Mouse (Mus musculus) megakaryocyte, embryonic 14.5 days (primary cell): ENCODE data around the gene 4931428L18Rik. TPM values are rescaled to one million over a fixed set of nuclear protein-coding genes. Genes with fewer than 3 reads are reported as not detected.

Source experiments
- H3K27me3 ChIP-seq: replicated peaks from 2 replicates; pipeline ENCODE3; 2012; ENCODE audit warnings: inconsistent platforms
- H3K36me3 ChIP-seq: replicated peaks from 2 replicates; pipeline ENCODE3; 2012; ENCODE audit warnings: low read length, inconsistent platforms, mixed read lengths
- H3K4me1 ChIP-seq: 2 replicates; pipeline ENCODE4 v1.6.1; 2012; ENCODE audit warnings: inconsistent platforms
- H3K4me3 ChIP-seq: replicated peaks from 2 replicates; pipeline ENCODE3; 2012; ENCODE audit warnings: moderate library complexity, mild to moderate bottlenecking, inconsistent platforms
- H3K9me3 ChIP-seq: 2 replicates; pipeline ENCODE4 v1.6.1; 2012; ENCODE audit warnings: inconsistent platforms
- FLI1 ChIP-seq: IDR thresholded peaks from 2 replicates; pipeline ENCODE4 v1.6.1; 2012; ENCODE audit warnings: low read length, inconsistent platforms, mixed read lengths
- GATA1 ChIP-seq: IDR thresholded peaks from 3 replicates; pipeline ENCODE4 v1.6.1; 2012; ENCODE audit warnings: mixed read lengths, low read length, inconsistent platforms, borderline replicate concordance
- polyA plus RNA-seq: library from polyadenylated mRNA; stranded (reverse); fragments of >175 nt; gene quantifications from 2 replicates; pipeline ENCODE4 v1.2.3, GENCODE M21; 2012; ENCODE audit warnings: low replicate concordance; ENCODE audit not compliant: insufficient read depth

4931428L18Rik gene
- polyA plus RNA-seq, 1 experiment, result not detected

DNA sequence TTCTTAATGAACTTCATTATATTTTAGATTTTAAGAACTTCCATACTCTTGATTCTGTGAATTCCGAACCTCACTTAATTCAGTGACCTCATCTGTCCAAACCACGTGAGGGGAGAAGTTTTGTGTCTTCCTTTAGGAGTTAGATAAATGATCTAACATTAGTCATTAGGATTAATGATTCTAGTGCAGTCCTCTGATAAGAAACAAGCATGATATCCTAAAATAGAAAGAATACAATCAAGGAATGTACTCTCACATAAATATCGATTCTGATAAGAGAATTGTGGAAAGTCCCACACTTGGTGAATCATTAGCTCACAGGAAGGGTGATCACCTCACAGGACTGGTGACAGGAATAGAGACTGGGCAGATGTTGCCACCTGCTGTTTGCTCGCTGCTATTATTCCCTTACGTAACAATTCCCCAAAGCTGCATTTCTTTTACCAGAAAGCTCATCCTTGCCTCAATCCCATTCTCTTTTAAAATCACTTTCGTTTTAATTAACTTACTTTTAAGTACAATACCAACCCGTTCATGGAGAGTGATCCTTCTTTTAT is 68.6 kb downstream of the 4931428L18Rik start:
- H3K36me3 ChIP-seq, result no peaks in the 10 kb centered on the region
- H3K4me3 ChIP-seq, result no peak overlapping the region
- TF ChIP-seq GATA1 (no peak), FLI1 (no peak)
- H3K9me3 ChIP-seq, result no peaks in the 10 kb centered on the region
- H3K27me3 ChIP-seq, result no peaks in the 10 kb centered on the region
- H3K4me1 ChIP-seq, result no peaks in the 10 kb centered on the region

DNA sequence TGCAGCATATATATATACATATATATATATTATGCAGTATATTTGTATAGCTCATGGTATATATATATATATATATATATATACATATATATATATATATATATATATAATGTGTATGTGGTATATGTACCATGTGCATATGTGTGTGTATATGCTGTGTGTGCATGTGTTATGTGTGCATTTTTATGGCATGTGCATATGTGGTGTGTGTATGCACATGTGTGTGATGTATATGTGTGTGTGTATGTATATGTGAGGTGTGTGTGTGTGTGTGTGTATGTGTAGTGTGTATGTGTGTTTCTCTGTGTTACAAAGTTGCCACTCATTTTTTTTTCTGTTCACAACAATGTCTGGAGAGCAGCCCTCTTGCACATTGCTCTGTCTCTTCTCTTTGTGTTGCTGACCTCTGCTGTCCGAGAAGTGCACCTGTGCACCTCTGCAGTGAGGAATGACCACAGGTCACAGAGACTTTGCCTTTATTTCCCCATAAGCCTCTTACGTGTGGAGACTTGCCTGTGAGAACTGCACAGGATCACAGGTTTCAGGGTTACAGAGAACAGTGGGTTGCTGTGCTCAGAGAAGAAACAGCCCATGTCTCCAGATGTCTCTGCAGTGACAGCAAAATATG is 69.6 kb downstream of the 4931428L18Rik start:
- Histone ChIP-seq H3K9me3 (no peaks in the 10 kb centered on the region), H3K27me3 (no peaks in the 10 kb centered on the region), H3K4me3 (no peak overlapping the region), H3K36me3 (no peaks in the 10 kb centered on the region), H3K4me1 (no peaks in the 10 kb centered on the region)
- no peak for TF ChIP-seq FLI1
- TF ChIP-seq GATA1, result no peak

GRCm38 (mm10) chr1:31150546-31150945 is 71.9 kb downstream of the 4931428L18Rik start:
- no peak overlapping the region for H3K4me3 ChIP-seq
- no peaks in the 10 kb centered on the region for H3K36me3 ChIP-seq
- no peaks in the 10 kb centered on the region for H3K9me3 ChIP-seq
- H3K27me3 ChIP-seq, result no peaks in the 10 kb centered on the region
- TF ChIP-seq FLI1 (no peak), GATA1 (no peak)
- no peaks in the 10 kb centered on the region for H3K4me1 ChIP-seq

GRCm38 (mm10) chr1:31149671-31150070 is 72.8 kb downstream of the 4931428L18Rik start:
- H3K36me3 ChIP-seq, result no peaks in the 10 kb centered on the region
- no peaks in the 10 kb centered on the region for H3K4me1 ChIP-seq
- TF ChIP-seq FLI1, result no peak
- no peak overlapping the region for H3K4me3 ChIP-seq
- H3K27me3 ChIP-seq, result no peaks in the 10 kb centered on the region
- no peaks in the 10 kb centered on the region for H3K9me3 ChIP-seq

DNA sequence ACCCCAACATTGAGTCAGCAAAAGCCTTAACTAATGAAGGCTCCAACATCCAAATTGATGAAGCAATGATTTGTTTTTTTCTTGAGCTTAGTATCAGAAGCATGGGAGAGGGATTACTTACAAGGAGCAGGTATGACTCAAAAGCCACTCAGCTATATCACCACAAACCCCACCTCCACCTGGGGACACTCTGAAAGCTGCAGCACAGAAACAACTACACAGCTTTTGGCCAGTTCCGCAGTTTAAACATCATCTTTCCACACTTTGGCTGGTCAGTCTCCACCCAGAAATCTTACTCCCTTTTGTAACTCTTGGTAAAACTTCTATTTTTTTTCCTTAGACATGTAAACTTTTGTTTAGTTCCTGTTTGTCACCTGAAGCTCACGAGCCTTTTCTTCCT is 78.9 kb downstream of the 4931428L18Rik start:
- Histone ChIP-seq H3K27me3 (no peaks in the 10 kb centered on the region), H3K36me3 (no peaks in the 10 kb centered on the region), H3K9me3 (no peaks in the 10 kb centered on the region), H3K4me1 (no peaks in the 10 kb centered on the region), H3K4me3 (no peak overlapping the region)
- TF ChIP-seq FLI1, result no peak
- TF ChIP-seq GATA1, result no peak

GRCm38 (mm10) chr1:31142288-31143094 is 80.0 kb downstream of the 4931428L18Rik start:
- no peaks in the 10 kb centered on the region for H3K36me3 ChIP-seq
- no peak overlapping the region for H3K4me3 ChIP-seq
- H3K27me3 ChIP-seq, result no peaks in the 10 kb centered on the region
- H3K4me1 ChIP-seq, result no peaks in the 10 kb centered on the region
- H3K9me3 ChIP-seq, result peaks cover 1% of the 10 kb centered on the region; the same call in 1 of the 2 replicates
- TF ChIP-seq GATA1, result no peak
- no peak for TF ChIP-seq FLI1

DNA sequence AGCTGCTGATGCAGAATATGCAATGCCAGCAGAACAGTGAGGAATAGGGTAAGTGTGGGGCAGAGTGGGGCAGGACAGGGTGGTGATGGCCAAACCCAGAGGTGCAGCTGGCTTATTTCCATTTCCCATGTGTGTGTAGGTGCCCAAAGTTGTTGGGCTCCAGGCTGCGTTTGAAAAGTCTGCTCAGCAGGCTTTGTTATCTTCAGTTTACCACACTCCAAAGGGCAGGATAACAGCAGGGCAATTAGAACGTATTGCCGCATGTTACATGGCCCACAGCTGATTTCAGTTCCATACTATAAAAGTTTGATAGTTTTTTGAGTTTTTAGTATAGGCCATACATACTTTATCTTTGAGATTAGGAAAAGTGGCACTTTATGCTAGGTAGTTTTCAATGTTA is 84.1 kb downstream of the 4931428L18Rik start:
- TF ChIP-seq GATA1, result no peak
- no peaks in the 10 kb centered on the region for H3K36me3 ChIP-seq
- no peaks in the 10 kb centered on the region for H3K4me1 ChIP-seq
- H3K27me3 ChIP-seq, result no peaks in the 10 kb centered on the region
- no peak overlapping the region for H3K4me3 ChIP-seq
- H3K9me3 ChIP-seq, result peaks cover 3% of the 10 kb centered on the region; the same call in 1 of the 2 replicates

- TF ChIP-seq GATA1, result no peak
- no peak for TF ChIP-seq FLI1
- peaks cover 6% of the 10 kb centered on the region for H3K9me3 ChIP-seq
- H3K36me3 ChIP-seq, result no peaks in the 10 kb centered on the region
- H3K4me3 ChIP-seq, result no peak overlapping the region
- no peaks in the 10 kb centered on the region for H3K27me3 ChIP-seq
- no peaks in the 10 kb centered on the region for H3K4me1 ChIP-seq
Observed at GRCm38 (mm10) chr1:31113466-31113865, 109.0 kb downstream of the 4931428L18Rik start.

DNA sequence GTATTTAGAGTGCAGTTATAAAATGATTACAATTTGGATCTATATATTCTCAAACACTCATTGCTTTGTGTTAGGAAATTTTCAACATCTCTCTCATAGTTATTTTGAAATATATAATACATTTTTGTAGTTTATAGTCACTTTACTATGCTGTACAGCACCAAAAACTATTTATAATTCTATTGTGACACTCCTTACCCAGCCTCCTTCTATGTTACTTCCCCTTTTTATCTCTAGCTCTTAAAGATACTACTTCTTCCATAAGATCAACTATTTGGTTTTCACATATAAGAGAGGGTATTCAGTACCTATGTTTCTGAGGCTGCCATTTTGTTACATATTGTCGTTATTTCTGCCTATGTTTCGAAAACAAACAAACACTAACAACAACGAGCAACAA is 114.5 kb downstream of the 4931428L18Rik start:
- Histone ChIP-seq H3K4me3 (no peak overlapping the region), H3K4me1 (no peaks in the 10 kb centered on the region), H3K36me3 (no peaks in the 10 kb centered on the region), H3K27me3 (no peaks in the 10 kb centered on the region), H3K9me3 (peaks cover 11% of the 10 kb centered on the region)
- TF ChIP-seq GATA1, result no peak
- no peak for TF ChIP-seq FLI1

DNA sequence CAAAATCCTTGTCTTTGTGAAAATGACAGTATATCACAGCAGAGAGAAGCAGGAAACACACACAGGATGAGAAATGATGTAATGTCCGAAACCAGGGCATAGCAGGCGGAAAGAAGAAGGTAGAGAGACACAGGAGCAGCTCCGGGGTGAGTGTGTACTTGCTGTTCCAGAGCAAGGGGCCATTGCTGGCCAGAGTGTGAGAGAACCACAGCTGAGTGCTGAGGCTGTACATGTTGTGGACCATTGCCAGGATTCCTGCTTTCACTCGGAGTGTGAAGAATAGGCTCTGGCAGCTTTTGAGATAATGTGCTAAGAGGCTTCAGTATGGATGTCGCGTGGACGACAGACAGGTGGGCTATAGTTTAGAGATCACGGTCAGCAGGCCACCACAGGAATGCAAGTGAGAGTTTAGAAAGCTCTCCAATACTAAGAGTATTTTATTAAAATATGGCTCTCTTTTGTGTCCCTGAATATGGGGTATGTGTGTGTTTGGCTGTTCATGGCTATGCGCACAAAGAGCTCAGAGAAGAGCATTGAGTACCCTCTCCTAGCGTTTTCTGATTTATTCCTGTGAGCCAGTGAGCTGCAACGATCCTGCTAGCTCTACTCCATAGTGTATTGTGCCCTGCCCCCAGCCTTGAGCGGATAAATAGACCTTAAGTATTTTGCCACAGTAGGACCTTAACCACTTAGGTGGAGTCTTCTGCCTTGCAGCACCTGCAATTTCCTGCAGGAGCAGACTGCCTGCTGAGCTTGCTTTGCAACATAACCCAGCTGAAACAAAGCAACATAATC is 119.4 kb downstream of the 4931428L18Rik start:
- no peaks in the 10 kb centered on the region for H3K27me3 ChIP-seq
- TF ChIP-seq GATA1 (no peak), FLI1 (no peak)
- no peak overlapping the region for H3K4me3 ChIP-seq
- H3K36me3 ChIP-seq, result no peaks in the 10 kb centered on the region
- peaks cover 11% of the 10 kb centered on the region for H3K9me3 ChIP-seq
- H3K4me1 ChIP-seq, result no peaks in the 10 kb centered on the region
